Mouse (Mus musculus) kidney, embryonic 16.5 days (tissue): ENCODE results near the gene Vmn1r81. TPM values are rescaled to one million over a fixed set of nuclear protein-coding genes. Genes with fewer than 3 reads are reported as not detected.

Experiments used
- ATAC-seq: fragments of 200-750 bp; cut with Nextera tagmentation; 2 replicates; pipeline ENCODE4 v1.8.0; 2017; ENCODE audit warnings: moderate TSS enrichment; ENCODE audit not compliant: low FRiP score, low TSS enrichment
- H3K27ac ChIP-seq: fragments of 300-500 bp; sonication (generic); 2 replicates; pipeline ENCODE4 v1.5.1; 2014; ENCODE audit warnings: low read length
- H3K27me3 ChIP-seq: fragments of 300-500 bp; sonication (generic); 2 replicates; pipeline ENCODE4 v1.6.1; 2014; ENCODE audit warnings: low read length, control low read depth, mixed read lengths; ENCODE audit not compliant: insufficient read depth
- H3K36me3 ChIP-seq: fragments of 300-500 bp; sonication (generic); 2 replicates; pipeline ENCODE4 v1.6.1; 2014; ENCODE audit warnings: low read length, control low read depth, mixed read lengths; ENCODE audit not compliant: insufficient read depth
- H3K4me1 ChIP-seq: fragments of 300-500 bp; sonication (generic); 2 replicates; pipeline ENCODE4 v1.6.1; 2014; ENCODE audit warnings: low read length, control low read depth, mixed read lengths; ENCODE audit not compliant: insufficient read depth
- H3K4me2 ChIP-seq: fragments of 300-500 bp; sonication (generic); replicated peaks from 2 replicates; pipeline ENCODE4 v1.6.1; 2014; ENCODE audit warnings: low read depth, low read length
- H3K4me3 ChIP-seq: fragments of 300-500 bp; sonication (generic); 2 replicates; pipeline ENCODE4 v1.5.1; 2014; ENCODE audit warnings: mild to moderate bottlenecking, low read length
- H3K9ac ChIP-seq: fragments of 300-500 bp; sonication (generic); replicated peaks from 2 replicates; pipeline ENCODE4 v1.6.1; 2014; ENCODE audit warnings: low read length
- H3K9me3 ChIP-seq: fragments of 300-500 bp; sonication (generic); 2 replicates; pipeline ENCODE4 v1.6.1; 2016; ENCODE audit warnings: low read length, control low read depth
- WGBS: fragments of 180-500 bp; shearing (Covaris S2); extraction: QIAGEN DNeasy Blood & Tissue Kit; methylation state at CpG from one replicate; pipeline ENCODE4 v1.1.7; 2014; 5-methylcytosine and 5-hydroxymethylcytosine counted together
- polyA plus RNA-seq: library from polyadenylated mRNA; unstranded; fragments of >200 nt; fragmentation: Nextera tagmentation; extraction: Ambion mirVana; gene quantifications from 2 replicates; pipeline ENCODE4 v1.2.1, GENCODE M21; 2015

The Vmn1r81 gene
- not detected in 2 replicates for polyA plus RNA-seq

DNA sequence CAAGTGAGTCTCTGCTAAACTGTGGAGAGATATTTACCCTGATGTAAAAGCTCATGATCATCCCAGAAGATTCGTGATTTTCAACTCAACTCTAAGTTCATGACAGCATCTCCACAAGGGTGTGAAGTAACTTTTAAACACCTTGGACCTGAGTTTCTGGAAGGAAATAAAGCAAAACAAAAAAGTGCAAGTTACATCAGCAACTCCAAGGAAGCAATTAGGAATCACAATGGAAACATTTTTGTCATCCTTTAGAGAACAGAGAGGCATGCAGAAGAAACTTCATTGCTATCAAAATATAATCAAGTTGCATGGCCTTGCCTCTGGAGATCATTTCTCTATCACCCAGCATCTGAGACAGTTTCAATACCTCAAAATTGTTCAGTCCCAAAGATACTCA is at the start of gene Vmn1r81:
Gene Vmn1r81, minus strand, starts transcription at position 101 of the 400 bp plus-strand sequence.
- Histone ChIP-seq H3K9me3 (no peaks in the 10 kb centered on the region), H3K4me3 (no peak within 1 kb of the TSS), H3K9ac (no peak within 1 kb of the TSS), H3K4me2 (no peak within 1 kb of the TSS), H3K27me3 (no peaks in the 10 kb centered on the region), H3K36me3 (no peaks in the 10 kb centered on the region), H3K4me1 (no peaks in the 10 kb centered on the region), H3K27ac (no peak within 1 kb of the TSS)
- WGBS, result 79% methylated on average over 1 of the region's 1 CpGs
- no peak for ATAC-seq

DNA sequence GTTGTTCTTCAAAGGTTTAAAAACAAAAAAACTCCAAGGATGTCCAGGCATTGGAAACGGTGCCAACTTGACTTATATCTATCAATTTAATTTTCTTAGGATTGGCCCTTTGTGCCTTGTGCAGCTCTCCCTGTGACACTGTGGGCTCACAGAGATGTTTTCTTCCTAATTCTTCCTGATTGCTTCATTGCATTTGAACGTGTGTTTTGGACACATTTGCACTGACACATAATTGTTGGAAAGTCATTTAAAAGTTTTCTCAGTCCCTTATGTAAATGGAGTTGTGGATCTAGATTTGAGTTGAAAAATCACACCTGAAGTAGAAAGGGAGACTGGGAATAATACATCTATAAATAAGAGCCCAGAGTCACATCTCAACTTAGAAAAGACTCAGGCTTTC is 32.1 kb upstream of the Vmn1r81 start, which contains the start of gene Vmn1r82:
Gene Vmn1r82, plus strand, starts transcription at position 301 of the 400 bp plus-strand sequence.
- 60% methylated on average over 2 of the region's 2 CpGs for WGBS
- no peaks in the 10 kb centered on the region for H3K36me3 ChIP-seq
- no peak within 1 kb of the TSS for H3K9ac ChIP-seq
- H3K27ac ChIP-seq, result no peak within 1 kb of the TSS
- no peak for ATAC-seq
- no peaks in the 10 kb centered on the region for H3K9me3 ChIP-seq
- H3K4me1 ChIP-seq, result no peaks in the 10 kb centered on the region
- H3K4me2 ChIP-seq, result no peak within 1 kb of the TSS
- H3K27me3 ChIP-seq, result no peaks in the 10 kb centered on the region
- no peak within 1 kb of the TSS for H3K4me3 ChIP-seq

DNA sequence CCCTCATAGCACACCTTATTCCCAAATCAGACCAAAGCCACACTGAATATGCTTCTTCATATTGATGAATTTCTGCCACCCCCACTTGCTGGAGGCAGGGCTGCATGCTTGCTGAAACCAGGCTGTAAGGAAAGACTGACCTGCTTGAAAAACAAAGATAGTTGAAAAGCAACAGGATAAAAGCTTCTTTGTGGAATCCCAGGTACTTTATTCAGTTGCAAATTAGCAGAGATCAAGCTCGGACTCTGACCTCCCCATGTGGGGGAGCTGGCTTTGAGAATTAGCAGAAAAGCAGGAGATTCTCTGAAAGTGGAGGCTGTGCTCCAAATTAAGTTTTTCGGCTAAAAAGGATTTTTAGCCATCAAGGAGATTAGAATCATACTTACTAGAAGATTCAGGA is 63.9 kb downstream of the Vmn1r81 start:
- H3K27ac ChIP-seq, result no peak overlapping the region

More for the DNA sequence above, 63.9 kb downstream of the Vmn1r81 start:
- ATAC-seq, result no peak
- no peaks in the 10 kb centered on the region for H3K27me3 ChIP-seq
- H3K4me3 ChIP-seq, result no peak overlapping the region
- no peak overlapping the region for H3K4me2 ChIP-seq
- H3K4me1 ChIP-seq, result no peaks in the 10 kb centered on the region
- WGBS, result 73% methylated on average over 2 of the region's 2 CpGs
- no peaks in the 10 kb centered on the region for H3K36me3 ChIP-seq
- no peak overlapping the region for H3K9ac ChIP-seq
- peaks cover 4% of the 10 kb centered on the region; the same call in 1 of the 2 replicates for H3K9me3 ChIP-seq

Other genes starting within 250 kb of the Vmn1r81 start
- not detected in 2 replicates for gene Vmn1r77, start 231.5 kb downstream of the Vmn1r81 start, polyA plus RNA-seq
- not detected in 2 replicates for gene Vmn1r78, start 118.0 kb downstream of the Vmn1r81 start, polyA plus RNA-seq
- gene Vmn1r79, start 97.0 kb downstream of the Vmn1r81 start, polyA plus RNA-seq, result not detected in 2 replicates
- not detected in 2 replicates for gene Vmn1r80, start 79.0 kb downstream of the Vmn1r81 start, polyA plus RNA-seq
- not detected in 2 replicates for gene Vmn1r82, start 32.2 kb upstream of the Vmn1r81 start, polyA plus RNA-seq
- not detected in 2 replicates for gene Vmn1r83, start 61.2 kb upstream of the Vmn1r81 start, polyA plus RNA-seq
- gene Vmn1r84, start 101.0 kb upstream of the Vmn1r81 start, polyA plus RNA-seq, result not detected in 2 replicates
- gene Zfp551, start 154.5 kb upstream of the Vmn1r81 start, polyA plus RNA-seq, result 3.7 and 4.6 TPM in 2 replicates
- 26.0 and 26.1 TPM in 2 replicates for gene Zfp606, start 210.0 kb upstream of the Vmn1r81 start, polyA plus RNA-seq
- not detected in 2 replicates for gene 2900092C05Rik, start 244.2 kb upstream of the Vmn1r81 start, polyA plus RNA-seq